Mouse (Mus musculus): ENCODE measurements at regions not wholly inside any gene's neighbourhood (a gene's known extent, or its start where the extent isn't known, plus 50 kb on each side); places are given as distances from the start of the nearest gene placed in this dataset.

DNA sequence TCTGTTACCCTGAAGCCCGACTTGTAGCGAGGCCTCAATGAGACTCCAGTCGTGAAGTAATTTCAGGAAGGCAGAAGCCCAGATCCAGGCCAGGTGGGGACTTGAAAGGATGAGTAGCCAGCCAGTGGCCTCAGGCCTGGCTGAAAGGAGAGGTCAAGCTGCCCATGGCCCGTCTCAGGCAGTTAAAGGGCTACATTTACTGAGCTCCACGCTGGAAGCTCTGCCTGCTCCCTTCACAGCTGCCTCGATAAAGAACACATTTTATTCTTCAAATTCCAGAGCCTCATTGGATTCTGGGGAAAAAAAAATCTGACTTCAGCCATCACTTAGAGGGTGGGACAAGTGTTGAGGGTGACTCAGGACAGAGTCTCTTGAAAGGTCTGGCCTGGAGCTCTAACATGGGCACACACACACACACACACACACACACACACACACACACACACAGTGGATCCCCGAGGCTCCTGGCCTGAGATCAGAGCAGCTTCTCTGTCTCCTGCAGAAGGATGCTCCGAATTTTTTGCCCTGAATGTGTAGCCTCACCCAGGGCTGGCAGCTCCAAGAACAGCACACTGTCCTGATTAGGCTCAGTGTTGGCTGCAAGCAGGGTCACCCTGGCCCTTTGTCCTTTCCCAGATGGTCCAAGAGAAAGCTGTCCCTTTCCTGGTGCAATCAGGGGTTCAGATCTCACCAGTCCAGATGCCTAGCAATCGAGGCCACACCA lies 53.0 kb downstream of the Gadd45g start:
- Histone ChIP-seq H3K4me3 (ENCODE audit: control insufficient read depth, low read depth, low read length) (no peak overlapping the region), H3K27ac (ENCODE audit: control insufficient read depth, insufficient read depth, low read depth, low read length) (no peak overlapping the region), H3K36me3 (ENCODE audit: control insufficient read depth, insufficient read depth, low read length) (no peaks in the 10 kb centered on the region), H3K4me1 (ENCODE audit: control insufficient read depth, insufficient read depth, low read length) (no peaks in the 10 kb centered on the region), H3K27me3 (ENCODE audit: control insufficient read depth, insufficient read depth, low read length) (no peaks in the 10 kb centered on the region)
- TF ChIP-seq POLR2A (IDR thresholded peaks at IDR 0.05; ENCODE audit: control insufficient read depth, low read depth, low read length) (no peak), CTCF (IDR thresholded peaks at IDR 0.05; ENCODE audit: control insufficient read depth, insufficient read depth, insufficient replicate concordance, low read depth, low read length) (no peak)

DNA sequence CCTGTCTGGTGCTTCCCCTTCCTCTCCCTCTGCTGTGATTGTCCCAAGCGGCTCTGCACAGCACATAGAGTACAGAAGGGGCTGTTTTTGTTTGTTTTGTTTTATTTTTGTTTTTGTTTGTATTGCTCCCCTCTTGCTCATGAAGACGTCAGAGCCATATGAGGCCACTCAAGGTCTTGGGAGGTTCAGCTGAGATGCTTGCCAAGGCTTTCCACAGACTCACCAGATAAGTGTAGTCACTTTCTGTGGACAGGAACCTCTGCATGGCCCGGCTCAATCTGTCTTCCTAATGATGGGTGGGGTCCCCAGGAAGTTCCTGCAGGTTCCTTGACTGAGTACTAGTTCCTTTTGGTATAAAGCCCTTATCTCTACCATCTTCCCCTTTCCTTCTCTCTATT lies 53.6 kb downstream of the Gadd45g start:
- H3K4me1 ChIP-seq (ENCODE audit: control insufficient read depth, insufficient read depth, low read length), result no peaks in the 10 kb centered on the region
- TF ChIP-seq POLR2A (IDR thresholded peaks at IDR 0.05; ENCODE audit: control insufficient read depth, low read depth, low read length) (no peak), CTCF (IDR thresholded peaks at IDR 0.05; ENCODE audit: control insufficient read depth, insufficient read depth, insufficient replicate concordance, low read depth, low read length) (no peak)
- no peaks in the 10 kb centered on the region for H3K27me3 ChIP-seq (ENCODE audit: control insufficient read depth, insufficient read depth, low read length)
- no peaks in the 10 kb centered on the region for H3K36me3 ChIP-seq (ENCODE audit: control insufficient read depth, insufficient read depth, low read length)
- H3K4me3 ChIP-seq (ENCODE audit: control insufficient read depth, low read depth, low read length), result no peak overlapping the region
- H3K27ac ChIP-seq (ENCODE audit: control insufficient read depth, insufficient read depth, low read depth, low read length), result no peak overlapping the region

DNA sequence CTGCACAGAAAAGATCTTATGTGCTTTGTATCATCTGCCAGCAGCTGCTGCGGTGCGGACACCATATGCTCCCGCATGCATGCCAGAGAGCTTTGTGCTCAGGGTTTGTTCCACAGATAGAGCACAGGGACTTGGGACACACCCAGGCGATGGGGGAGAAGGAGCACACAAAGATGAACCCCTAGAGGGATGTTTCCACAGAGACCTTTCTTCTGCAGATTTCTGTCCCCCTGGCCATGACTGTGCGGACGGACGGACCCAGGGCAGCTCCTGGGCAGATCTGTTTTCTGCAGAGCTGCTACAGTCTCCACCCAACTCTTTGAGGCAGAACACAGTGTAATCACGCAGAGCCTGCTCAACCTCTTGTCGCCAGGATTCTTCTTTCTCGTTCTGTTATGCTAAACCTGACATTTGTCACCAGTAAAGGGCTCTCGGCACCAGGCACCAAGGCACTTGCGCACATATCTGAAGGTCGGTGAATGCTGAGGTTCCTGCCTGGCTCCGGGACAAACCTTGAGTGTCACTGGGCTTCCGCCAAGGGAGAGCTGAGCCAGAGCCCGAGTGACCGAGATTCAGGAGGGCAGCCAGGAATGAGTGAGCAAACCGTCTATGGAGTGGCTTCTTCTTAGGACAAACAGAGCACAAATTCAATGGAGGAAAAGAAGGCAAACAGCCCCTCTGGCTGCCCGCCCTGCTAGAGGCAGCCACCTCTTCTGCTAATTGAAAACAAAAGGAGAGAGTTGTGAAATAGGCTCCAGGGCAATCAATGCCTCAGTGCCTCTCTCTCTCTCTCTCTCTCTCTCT lies 56.2 kb downstream of the Gadd45g start:
- H3K4me1 ChIP-seq (ENCODE audit: control insufficient read depth, insufficient read depth, low read length), result no peaks in the 10 kb centered on the region
- no peaks in the 10 kb centered on the region for H3K27me3 ChIP-seq (ENCODE audit: control insufficient read depth, insufficient read depth, low read length)

DNA sequence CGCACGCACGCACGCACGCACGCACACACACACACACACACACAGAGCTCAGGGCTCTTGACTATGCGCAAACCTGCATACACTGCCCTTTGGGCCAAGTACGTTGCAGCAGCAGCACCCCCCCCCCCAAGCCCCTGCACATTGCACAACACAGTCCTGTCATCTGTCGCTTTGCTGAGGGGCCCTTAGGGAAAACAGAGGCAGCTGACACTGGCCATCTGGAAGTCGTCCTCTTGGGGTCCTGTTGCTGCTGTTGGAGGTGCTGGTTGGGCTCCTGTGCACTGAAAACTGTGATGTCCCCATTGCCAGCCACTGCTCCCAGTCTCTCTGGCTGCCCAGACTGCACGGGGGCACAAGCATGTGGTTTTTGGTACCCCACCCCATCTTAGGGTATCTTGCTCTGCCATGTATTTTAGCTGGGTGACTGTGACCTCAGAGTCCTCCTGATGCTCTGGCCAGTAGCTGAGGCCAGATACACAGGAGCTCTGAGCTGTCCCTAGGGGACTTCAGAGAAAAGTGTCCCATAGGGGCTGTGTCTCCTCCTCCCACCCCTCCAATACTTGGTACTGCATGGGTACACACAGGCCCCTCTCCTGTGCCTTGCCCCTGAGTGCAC lies 57.0 kb downstream of the Gadd45g start:
- Histone ChIP-seq H3K36me3 (ENCODE audit: control insufficient read depth, insufficient read depth, low read length) (no peaks in the 10 kb centered on the region), H3K4me3 (ENCODE audit: control insufficient read depth, low read depth, low read length) (no peak overlapping the region), H3K4me1 (ENCODE audit: control insufficient read depth, insufficient read depth, low read length) (no peaks in the 10 kb centered on the region), H3K27me3 (ENCODE audit: control insufficient read depth, insufficient read depth, low read length) (no peaks in the 10 kb centered on the region), H3K27ac (ENCODE audit: control insufficient read depth, insufficient read depth, low read depth, low read length) (no peak overlapping the region)
- TF ChIP-seq CTCF (IDR thresholded peaks at IDR 0.05; ENCODE audit: control insufficient read depth, insufficient read depth, insufficient replicate concordance, low read depth, low read length) (no peak), POLR2A (IDR thresholded peaks at IDR 0.05; ENCODE audit: control insufficient read depth, low read depth, low read length) (no peak)

More for the DNA sequence above, 56.2 kb downstream of the Gadd45g start:
- Histone ChIP-seq H3K4me3 (ENCODE audit: control insufficient read depth, low read depth, low read length) (no peak overlapping the region), H3K36me3 (ENCODE audit: control insufficient read depth, insufficient read depth, low read length) (no peaks in the 10 kb centered on the region), H3K27ac (ENCODE audit: control insufficient read depth, insufficient read depth, low read depth, low read length) (no peak overlapping the region)
- TF ChIP-seq CTCF (IDR thresholded peaks at IDR 0.05; ENCODE audit: control insufficient read depth, insufficient read depth, insufficient replicate concordance, low read depth, low read length) (no peak), POLR2A (IDR thresholded peaks at IDR 0.05; ENCODE audit: control insufficient read depth, low read depth, low read length) (0 out of 2 replicates have a peak, but pooled peaks have one; percentile 24)

DNA sequence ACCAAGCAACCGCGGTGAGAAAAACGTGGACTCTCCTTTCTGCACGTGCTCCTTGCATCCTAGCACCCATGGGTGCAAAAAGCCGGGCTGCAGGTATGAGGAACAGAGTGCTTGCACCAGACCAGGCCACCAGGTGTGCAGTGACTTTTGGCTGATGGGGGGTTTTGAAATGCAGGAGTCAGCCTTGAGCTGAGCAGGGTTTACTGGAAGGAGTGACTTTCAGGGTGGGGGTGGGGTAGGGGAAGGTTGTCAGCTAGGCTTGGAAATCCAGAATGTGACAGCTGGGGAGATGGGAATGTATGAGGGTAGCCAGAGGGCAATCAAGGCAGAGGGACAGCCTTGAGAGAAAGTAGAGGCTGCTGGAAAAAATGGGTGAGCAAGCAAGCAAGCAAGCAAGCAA lies 58.8 kb downstream of the Gadd45g start:
- H3K27ac ChIP-seq (ENCODE audit: control insufficient read depth, insufficient read depth, low read depth, low read length), result no peak overlapping the region
- no peak overlapping the region for H3K4me3 ChIP-seq (ENCODE audit: control insufficient read depth, low read depth, low read length)
- H3K36me3 ChIP-seq (ENCODE audit: control insufficient read depth, insufficient read depth, low read length), result no peaks in the 10 kb centered on the region
- no peaks in the 10 kb centered on the region for H3K4me1 ChIP-seq (ENCODE audit: control insufficient read depth, insufficient read depth, low read length)
- TF ChIP-seq CTCF (IDR thresholded peaks at IDR 0.05; ENCODE audit: control insufficient read depth, insufficient read depth, insufficient replicate concordance, low read depth, low read length) (no peak), POLR2A (IDR thresholded peaks at IDR 0.05; ENCODE audit: control insufficient read depth, low read depth, low read length) (no peak)
- H3K27me3 ChIP-seq (ENCODE audit: control insufficient read depth, insufficient read depth, low read length), result no peaks in the 10 kb centered on the region

DNA sequence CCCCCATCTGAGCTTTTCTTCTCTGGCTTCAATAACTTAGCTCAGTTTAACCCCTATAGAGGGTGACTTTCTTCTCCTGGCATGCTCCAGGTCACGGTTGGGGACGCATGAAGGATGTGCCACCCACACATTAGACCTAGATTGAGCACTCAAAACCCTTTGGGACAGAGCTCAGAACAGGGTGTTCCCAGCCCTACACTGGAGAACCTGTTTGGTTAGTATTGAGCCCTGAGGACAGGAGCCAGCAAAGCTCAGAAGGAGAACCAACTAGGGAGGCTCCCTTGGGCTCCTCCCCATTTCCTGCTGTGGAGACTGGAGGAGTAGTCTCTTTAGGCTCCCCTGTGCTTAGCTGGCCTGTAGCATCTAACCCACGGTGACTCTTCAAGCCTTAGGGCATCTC lies 59.6 kb downstream of the Gadd45g start:
- Histone ChIP-seq H3K27me3 (ENCODE audit: control insufficient read depth, insufficient read depth, low read length) (no peaks in the 10 kb centered on the region), H3K4me3 (ENCODE audit: control insufficient read depth, low read depth, low read length) (no peak overlapping the region), H3K27ac (ENCODE audit: control insufficient read depth, insufficient read depth, low read depth, low read length) (no peak overlapping the region), H3K4me1 (ENCODE audit: control insufficient read depth, insufficient read depth, low read length) (no peaks in the 10 kb centered on the region), H3K36me3 (ENCODE audit: control insufficient read depth, insufficient read depth, low read length) (no peaks in the 10 kb centered on the region)
- TF ChIP-seq CTCF (IDR thresholded peaks at IDR 0.05; ENCODE audit: control insufficient read depth, insufficient read depth, insufficient replicate concordance, low read depth, low read length) (no peak), POLR2A (IDR thresholded peaks at IDR 0.05; ENCODE audit: control insufficient read depth, low read depth, low read length) (no peak)

- no peak for TF ChIP-seq CTCF (IDR thresholded peaks at IDR 0.05; ENCODE audit: control insufficient read depth, insufficient read depth, insufficient replicate concordance, low read depth, low read length)
- no peak for TF ChIP-seq POLR2A (IDR thresholded peaks at IDR 0.05; ENCODE audit: control insufficient read depth, low read depth, low read length)
- Histone ChIP-seq H3K27me3 (ENCODE audit: control insufficient read depth, insufficient read depth, low read length) (no peaks in the 10 kb centered on the region), H3K4me1 (ENCODE audit: control insufficient read depth, insufficient read depth, low read length) (no peaks in the 10 kb centered on the region), H3K4me3 (ENCODE audit: control insufficient read depth, low read depth, low read length) (no peak overlapping the region), H3K27ac (ENCODE audit: control insufficient read depth, insufficient read depth, low read depth, low read length) (no peak overlapping the region), H3K36me3 (ENCODE audit: control insufficient read depth, insufficient read depth, low read length) (no peaks in the 10 kb centered on the region)
Measured at GRCm38 (mm10) chr13:51908514-51908913, 62.0 kb downstream of the Gadd45g start.
